In genomic region chr12:43813559-43813958, GRCm38 (mm10) we compare ENCODE assay signal across 12 mouse cellular contexts.
DNase-seq lines count a peak whose midpoint lies in the region; ATAC-seq lines count a peak whose summit lies in the region.
"Had no signal": no experiment of that assay in that cellular context is flagged by ENCODE, and none has a peak within 500 bp of the region (broad histone marks: within the 10 kb centered on the region; RNA-seq: fewer than 3 reads in every experiment).

No protein-coding gene starts in this region.

- no peaks in the 10 kb centered on the region for H3K9me3 ChIP-seq in midbrain, embryonic 11.5 days (ENCODE audit: control insufficient read depth, low read length)
- no peaks in the 10 kb centered on the region for H3K9me3 ChIP-seq in midbrain, embryonic 13.5 days
- no peaks in the 10 kb centered on the region for H3K9me3 ChIP-seq in forebrain, embryonic 16.5 days (ENCODE audit: control insufficient read depth, low read length)
- H3K9me3 ChIP-seq: limb, embryonic 12.5 days had no signal

- DNase-seq in frontal cortex, postnatal 10 days (ENCODE audit: low spot score in 2 of 2), result no peak
- peak; percentile 82 for DNase-seq in midbrain, embryonic 11.5 days (ENCODE audit: low spot score, missing footprints)
- peak; percentile 40 to 66 for DNase-seq in right cerebral cortex, postnatal 10 days (ENCODE audit: low spot score in 2 of 2)
- DNase-seq in adrenal gland, adult 8-10 months, result no peak
- DNase-seq: cerebellum, postnatal 36 days had no signal

- no peak overlapping the region for H3K4me2 ChIP-seq in midbrain, embryonic 11.5 days
- H3K4me2 ChIP-seq in midbrain, embryonic 13.5 days (replicated peaks), result no peak overlapping the region
- H3K4me2 ChIP-seq in forebrain, embryonic 16.5 days (ENCODE audit: low read length), result no peak overlapping the region
- H3K4me2 ChIP-seq: heart, embryonic 11.5 days; limb, embryonic 12.5 days had no signal

- H3K27me3 ChIP-seq in midbrain, embryonic 11.5 days (ENCODE audit: control insufficient read depth, insufficient read depth, low read length), result no peaks in the 10 kb centered on the region
- no peaks in the 10 kb centered on the region for H3K27me3 ChIP-seq in midbrain, embryonic 13.5 days
- H3K27me3 ChIP-seq in forebrain, embryonic 16.5 days (replicated peaks; ENCODE audit: control insufficient read depth, insufficient read depth, low read length), result no peaks in the 10 kb centered on the region
- H3K27me3 ChIP-seq: limb, embryonic 12.5 days had no signal

- ATAC-seq in frontal cortex, adult (ENCODE audit: low TSS enrichment), result peak; percentile 79; the same call in 1 of the 2 replicates
- ATAC-seq in midbrain, embryonic 11.5 days (ENCODE audit: low FRiP score), result no peak
- ATAC-seq in midbrain, embryonic 13.5 days, result no peak
- ATAC-seq in forebrain, embryonic 16.5 days, result peak; percentile 72
- no peak for ATAC-seq in granulocyte monocyte progenitor cell, adult 5-6 weeks (replicated peaks; ENCODE audit: poor library complexity, severe bottlenecking)

- H3K27ac ChIP-seq in midbrain, embryonic 11.5 days (ENCODE audit: low read depth, low read length), result no peak overlapping the region
- no peak overlapping the region for H3K27ac ChIP-seq in midbrain, embryonic 13.5 days
- H3K27ac ChIP-seq in forebrain, embryonic 16.5 days (ENCODE audit: low read length), result no peak overlapping the region
- H3K27ac ChIP-seq: limb, embryonic 12.5 days had no signal

- no peak overlapping the region for H3K4me3 ChIP-seq in midbrain, embryonic 11.5 days (ENCODE audit: low read depth, low read length)
- no peak overlapping the region for H3K4me3 ChIP-seq in midbrain, embryonic 13.5 days (replicated peaks)
- H3K4me3 ChIP-seq in forebrain, embryonic 16.5 days (replicated peaks; ENCODE audit: low read length), result no peak overlapping the region
- H3K4me3 ChIP-seq: limb, embryonic 12.5 days had no signal

- H3K9ac ChIP-seq in midbrain, embryonic 11.5 days (ENCODE audit: low read length), result no peak overlapping the region
- H3K9ac ChIP-seq in midbrain, embryonic 13.5 days (replicated peaks), result no peak overlapping the region
- H3K9ac ChIP-seq in forebrain, embryonic 16.5 days (replicated peaks; ENCODE audit: low read depth, low read length), result no peak overlapping the region
- H3K9ac ChIP-seq: limb, embryonic 12.5 days had no signal

- WGBS in midbrain, embryonic 11.5 days, result 8% methylated on average over 3 of the region's 3 CpGs
- WGBS in midbrain, embryonic 13.5 days, result 17% methylated on average over 3 of the region's 3 CpGs
- 14% methylated on average over 3 of the region's 3 CpGs for WGBS in forebrain, embryonic 16.5 days

- no peaks in the 10 kb centered on the region for H3K36me3 ChIP-seq in midbrain, embryonic 11.5 days (ENCODE audit: control insufficient read depth, insufficient read depth, low read length)
- no peaks in the 10 kb centered on the region for H3K36me3 ChIP-seq in midbrain, embryonic 13.5 days
- no peaks in the 10 kb centered on the region for H3K36me3 ChIP-seq in forebrain, embryonic 16.5 days (ENCODE audit: control insufficient read depth, insufficient read depth)
- H3K36me3 ChIP-seq: G1E; limb, embryonic 12.5 days had no signal

- no peaks in the 10 kb centered on the region for H3K4me1 ChIP-seq in midbrain, embryonic 11.5 days (ENCODE audit: control insufficient read depth, insufficient read depth, low read length)
- H3K4me1 ChIP-seq in midbrain, embryonic 13.5 days (replicated peaks), result no peaks in the 10 kb centered on the region
- H3K4me1 ChIP-seq in forebrain, embryonic 16.5 days (replicated peaks; ENCODE audit: control insufficient read depth, insufficient read depth, low read length), result peaks cover 2% of the 10 kb centered on the region; the same call in 1 of the 2 replicates
- H3K4me1 ChIP-seq: limb, embryonic 12.5 days had no signal

Comparison
In these comparisons a context has a peak if more than half of its experiments do, and no peak if none do; other contexts are left out.
1. ATAC-seq: peak in frontal cortex, adult (single experiment) and forebrain, embryonic 16.5 days (single experiment); none in midbrain, embryonic 11.5 days (single experiment), midbrain, embryonic 13.5 days (single experiment) and granulocyte monocyte progenitor cell, adult 5-6 weeks (single experiment).
2. DNase-seq: peak in midbrain, embryonic 11.5 days (single experiment) and right cerebral cortex, postnatal 10 days (2 of 2); none in frontal cortex, postnatal 10 days (0 of 2) and adrenal gland, adult 8-10 months (single experiment).